Mouse (Mus musculus): ENCODE results near the gene Dnah8. TPM values are rescaled to one million over a fixed set of nuclear protein-coding genes. Genes with fewer than 3 reads are reported as not detected.
A peak's percentile ranks its signal among the peaks of the same experiment; 100 is the strongest.
"Not testable (repeated sequence)": the region's sequence is repeated elsewhere in the genome, so short reads cannot be mapped to it uniquely, and the experiment has no call there.

Gene Dnah8
- 1 to 10 TPM in 2 of 4 experiments, under 1 TPM in 2; 0.62 to 1.7 (median 1.0) TPM for total RNA-seq (2022)

DNA sequence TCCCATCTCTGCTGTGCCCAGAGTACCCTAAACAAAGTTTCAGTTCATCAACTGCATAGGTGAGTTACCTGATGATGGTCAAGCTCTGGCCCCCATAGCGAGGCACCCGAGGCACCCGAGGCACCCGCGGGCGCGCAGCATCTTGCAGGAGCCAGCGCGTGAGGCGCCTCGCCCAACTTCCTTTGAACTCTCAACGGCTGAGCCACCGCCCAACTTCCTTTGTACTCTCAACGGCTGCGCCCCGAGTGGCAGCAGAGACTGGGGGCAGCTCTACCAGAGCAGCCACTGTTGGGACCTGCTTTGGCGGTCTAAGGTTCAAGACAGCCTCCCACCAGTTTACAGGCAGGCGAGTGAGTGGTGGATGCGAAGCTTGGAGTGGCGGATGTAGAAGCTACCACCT is at the start of gene Dnah8:
Dnah8 (plus strand) TSS at position 223 of the 400 bp plus-strand sequence.
- DNase-seq (ENCODE audit: low spot score), result not testable (repeated sequence)

DNA sequence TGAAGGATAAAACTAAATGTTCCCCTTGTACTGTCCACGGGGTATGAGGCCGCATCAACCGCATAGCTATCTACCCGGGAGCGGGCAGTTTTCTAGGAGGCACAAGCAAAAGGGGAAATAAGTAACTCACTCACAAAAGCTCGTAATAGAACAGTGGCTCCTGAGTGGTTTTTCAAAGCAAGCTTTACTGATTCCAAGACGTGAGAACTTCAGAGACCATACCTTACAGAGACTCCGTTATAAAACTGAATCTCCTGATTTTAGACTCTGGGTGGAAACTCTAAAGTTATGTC is 49.4 kb upstream of the Dnah8 start:
- no peak for DNase-seq (ENCODE audit: low spot score)

DNA sequence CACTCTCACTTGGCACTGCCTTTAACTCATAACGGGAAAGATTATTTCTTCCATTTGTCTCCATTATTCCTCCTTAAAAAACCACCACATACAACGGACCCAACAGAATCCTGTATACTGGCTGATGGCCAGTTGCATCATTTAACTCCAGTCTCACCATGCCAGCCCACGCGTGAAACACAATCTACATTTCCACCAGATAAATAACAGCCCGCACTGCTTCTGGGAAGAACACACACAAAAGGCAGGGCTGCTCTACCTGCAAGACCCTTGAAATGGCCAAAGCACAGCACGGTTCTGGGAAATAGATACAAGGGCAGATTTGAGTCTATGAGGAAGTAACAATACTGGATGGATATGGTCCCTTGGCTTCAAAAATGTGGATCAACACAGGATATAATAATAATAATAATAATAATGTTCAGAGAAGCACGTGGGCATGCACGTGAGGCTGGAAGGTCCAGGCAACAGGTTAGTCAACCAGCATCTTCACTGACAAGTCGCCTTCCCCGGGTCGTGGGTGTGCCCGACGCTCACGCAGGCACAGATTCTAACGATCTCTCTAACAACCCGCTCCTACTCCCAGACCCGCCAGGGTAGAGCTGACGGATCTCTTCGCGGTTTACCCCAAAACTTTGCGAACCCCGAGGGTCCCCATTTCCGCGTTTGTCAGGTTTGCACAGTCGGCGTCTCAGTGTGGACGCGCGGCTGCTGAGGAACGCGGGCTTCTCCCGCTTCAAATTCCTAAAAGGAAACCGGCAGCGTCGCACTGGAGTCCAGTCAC is 48.8 kb upstream of the Dnah8 start:
- peak; percentile 42 for DNase-seq (ENCODE audit: low spot score)

DNA sequence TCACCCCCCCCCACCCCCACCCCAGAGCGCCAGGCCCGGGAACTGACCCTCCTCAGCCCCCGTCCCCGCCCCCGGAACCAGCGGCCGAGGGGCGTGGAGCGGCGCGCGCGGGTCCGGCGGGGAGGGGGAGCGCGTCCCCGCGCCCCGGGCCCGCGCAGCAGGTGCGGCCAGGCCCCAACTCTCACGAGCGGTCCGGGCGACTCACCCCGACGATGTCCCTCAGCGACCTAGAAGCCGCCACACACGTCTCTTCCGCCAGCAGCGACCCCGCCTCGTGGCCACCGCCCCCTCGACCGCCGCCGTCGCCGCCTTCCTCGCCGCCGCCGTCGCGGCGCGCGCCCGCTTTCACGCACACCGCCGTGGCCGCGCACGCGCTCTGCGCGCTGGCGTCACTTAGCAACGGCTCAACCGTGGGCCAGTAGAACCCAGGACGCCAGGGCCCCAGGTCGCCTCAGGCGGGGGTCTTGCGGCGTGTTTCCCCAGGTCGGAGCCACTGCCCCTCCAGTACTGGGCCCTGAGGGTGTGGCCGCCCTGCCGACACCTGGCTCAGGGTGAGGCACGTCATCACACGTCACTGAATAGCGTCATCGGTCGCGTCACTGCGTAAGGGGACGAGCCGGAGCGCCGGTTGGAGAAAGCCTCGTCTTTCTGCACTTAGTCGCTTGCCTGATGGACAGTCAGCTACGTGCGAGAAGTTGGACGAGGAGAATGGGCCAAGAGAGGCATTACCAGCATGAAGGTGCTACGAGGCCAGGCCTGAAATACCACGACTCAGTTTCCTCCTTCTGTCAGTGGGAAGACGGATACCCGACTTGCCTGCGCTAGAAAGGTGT is 48.0 kb upstream of the Dnah8 start, which contains the start of gene Btbd9:
Btbd9 (minus strand) TSS at position 548 of the 833 bp plus-strand sequence.
- peak; percentile 96 for DNase-seq (ENCODE audit: low spot score)

DNA sequence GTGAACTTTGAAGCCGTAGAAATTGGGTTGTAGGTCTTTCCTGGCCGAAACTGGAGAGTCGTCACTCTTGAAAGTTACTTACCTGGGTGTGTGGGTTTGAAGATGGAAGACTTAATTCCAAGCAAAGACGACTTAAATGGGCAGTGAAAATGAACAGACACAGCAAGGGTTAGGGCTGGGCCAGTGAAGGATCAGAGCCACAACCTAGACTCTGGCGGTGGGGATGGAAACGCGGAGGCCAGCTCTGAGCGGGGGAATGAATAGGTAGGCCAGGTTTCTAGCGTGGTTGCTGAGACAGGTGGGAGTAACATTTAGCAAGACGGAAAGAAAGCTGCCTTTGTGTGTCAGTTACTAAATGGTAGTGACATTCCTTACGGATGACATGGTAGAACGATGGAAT is 47.2 kb upstream of the Dnah8 start:
- no peak for DNase-seq (ENCODE audit: low spot score)

DNA sequence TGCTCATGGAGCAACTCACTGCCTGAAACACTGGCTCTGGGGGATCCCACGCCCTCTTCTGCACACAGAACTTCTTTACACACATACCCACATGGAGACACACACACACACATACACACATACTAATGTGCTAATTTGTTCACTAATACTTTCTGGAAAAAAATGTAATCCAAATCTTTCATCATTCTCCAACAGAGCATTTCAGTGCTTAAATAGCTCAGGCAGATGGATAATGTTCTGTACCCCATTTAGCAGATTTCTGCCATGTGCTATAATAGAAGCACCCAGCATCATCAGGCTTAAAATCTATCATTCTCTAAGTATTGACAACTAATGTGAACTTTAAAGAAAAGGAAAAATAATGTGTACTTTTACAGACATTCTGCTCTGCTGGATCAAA is 43.4 kb upstream of the Dnah8 start:
- DNase-seq (ENCODE audit: low spot score), result no peak

DNA sequence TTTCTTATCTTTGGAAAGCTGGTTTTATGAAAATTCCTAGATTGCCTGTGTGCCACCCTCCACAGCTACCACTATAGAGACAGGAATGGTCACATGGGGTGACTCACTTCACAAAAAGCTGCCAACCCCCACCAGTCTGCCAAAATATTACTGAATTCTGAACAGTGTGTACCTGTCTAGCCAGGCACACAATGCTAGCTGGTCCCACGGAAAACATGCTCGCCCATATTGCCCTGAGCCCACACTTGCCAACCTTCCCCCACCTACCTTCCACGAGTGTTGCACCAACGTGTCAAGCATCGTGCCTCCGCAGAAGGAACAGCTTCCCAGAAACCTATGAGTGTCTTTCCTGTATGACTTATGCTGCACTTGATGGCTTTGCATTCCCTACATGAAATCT is 43.0 kb upstream of the Dnah8 start:
- DNase-seq (ENCODE audit: low spot score), result no peak

DNA sequence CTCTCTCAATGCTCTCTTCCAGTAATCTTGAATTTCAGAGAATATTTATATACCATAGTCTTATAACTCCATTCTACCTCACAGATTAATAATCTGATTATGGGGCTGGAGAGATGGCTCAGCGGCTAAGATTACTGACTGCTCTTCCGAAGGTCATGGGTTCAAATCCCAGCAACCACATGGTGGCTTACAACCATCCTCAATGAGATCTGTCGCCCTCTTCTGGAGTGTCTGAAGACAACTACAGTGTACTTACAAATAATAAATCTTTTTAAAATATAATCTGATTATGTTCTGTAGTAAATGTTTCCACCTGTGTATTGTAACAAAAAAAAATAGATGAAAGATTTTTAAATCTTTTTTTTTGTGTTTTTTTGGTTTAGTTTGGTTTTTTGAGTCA is 41.8 kb upstream of the Dnah8 start:
- DNase-seq (ENCODE audit: low spot score), result no peak

DNA sequence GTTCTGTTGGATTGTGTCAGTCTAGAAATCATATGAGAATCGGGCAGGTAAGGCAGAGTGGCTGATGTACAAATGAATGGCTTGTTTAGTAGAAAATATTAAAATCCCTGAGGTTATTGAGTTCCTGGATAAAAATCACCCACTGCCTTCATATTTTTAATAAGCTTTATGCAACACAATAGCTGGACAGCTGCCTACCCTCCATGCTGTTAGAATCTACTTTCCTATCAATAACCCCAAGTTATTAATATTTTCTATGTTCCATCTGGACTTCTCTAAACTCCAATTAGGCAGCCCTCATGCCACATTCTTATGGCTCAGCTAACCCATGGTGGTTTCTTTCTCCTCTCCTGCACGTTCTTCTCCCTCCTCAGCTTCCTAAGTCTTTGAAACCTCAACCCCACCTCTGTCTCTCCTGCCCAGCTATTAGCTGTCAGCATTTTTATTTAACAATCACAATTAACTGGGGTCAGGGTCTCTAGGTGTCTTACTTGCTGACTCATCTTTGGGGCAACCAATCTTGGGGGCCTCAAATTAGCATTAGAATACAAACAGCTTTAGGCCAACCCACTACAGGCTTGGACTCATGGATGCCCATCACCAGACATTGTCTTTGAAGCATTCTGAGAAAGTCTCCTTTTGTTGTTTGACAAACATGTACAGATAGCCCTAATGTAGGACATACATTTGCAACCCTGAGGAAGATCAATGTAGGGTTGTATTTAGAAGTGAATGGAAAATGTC is 40.7 kb upstream of the Dnah8 start:
- no peak for DNase-seq (ENCODE audit: low spot score)

DNA sequence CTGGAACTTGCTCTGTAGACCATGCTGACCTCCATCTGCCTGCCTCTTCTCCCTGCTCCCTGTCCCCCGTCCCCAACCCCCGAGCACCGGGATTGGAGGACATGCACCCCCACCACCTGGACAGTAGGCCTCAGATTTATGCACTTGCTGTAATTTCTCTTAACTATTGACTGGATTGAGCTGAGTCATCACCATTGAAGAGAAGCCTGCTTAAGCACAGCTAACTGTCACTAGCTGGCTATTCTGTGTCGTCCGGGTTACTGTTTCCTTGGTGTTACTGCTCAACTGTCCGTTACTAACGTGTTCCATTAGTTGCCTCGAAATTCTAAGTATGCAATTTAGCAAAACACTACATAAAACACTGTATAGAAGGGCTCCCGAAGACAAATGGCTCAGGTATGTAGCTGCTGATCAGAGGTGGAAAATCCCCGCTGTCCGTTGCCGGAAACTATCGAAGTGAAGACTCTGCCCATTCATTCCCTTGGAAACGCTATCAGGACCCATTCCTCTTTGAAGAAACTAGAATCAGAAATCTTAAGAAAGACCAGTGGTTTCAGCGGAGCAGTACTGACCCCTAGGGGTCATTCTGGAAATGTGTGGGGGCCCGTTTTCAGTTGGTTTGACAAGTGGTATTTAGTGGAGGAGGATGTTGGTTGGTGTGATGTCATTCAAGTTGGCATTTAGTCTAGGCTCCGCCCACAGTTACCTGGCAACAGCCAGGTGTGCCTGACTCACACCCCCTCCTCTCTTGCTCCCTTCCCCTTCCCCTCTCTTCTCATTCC is 33.5 kb upstream of the Dnah8 start:
- DNase-seq (ENCODE audit: low spot score), result peak; percentile 60

DNA sequence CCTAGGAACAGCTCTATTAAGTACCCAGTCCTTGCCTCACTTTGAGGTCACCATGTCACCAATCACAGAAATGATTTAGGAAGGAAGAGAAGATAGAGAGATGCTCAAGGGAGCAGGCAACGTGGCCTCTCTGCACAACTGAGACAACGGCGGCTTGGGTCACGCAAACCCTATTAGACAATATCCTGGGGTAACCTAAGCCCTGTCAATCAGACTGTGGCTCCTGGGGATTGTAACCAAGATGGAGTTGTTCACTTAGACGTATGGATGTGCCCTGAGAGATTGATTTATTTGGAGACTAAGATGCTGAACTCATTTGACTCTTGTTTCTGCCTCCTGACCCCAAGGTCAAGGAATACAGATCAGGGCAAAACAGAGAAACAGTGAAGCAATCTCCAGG is 29.7 kb upstream of the Dnah8 start:
- no peak for DNase-seq (ENCODE audit: low spot score)

DNA sequence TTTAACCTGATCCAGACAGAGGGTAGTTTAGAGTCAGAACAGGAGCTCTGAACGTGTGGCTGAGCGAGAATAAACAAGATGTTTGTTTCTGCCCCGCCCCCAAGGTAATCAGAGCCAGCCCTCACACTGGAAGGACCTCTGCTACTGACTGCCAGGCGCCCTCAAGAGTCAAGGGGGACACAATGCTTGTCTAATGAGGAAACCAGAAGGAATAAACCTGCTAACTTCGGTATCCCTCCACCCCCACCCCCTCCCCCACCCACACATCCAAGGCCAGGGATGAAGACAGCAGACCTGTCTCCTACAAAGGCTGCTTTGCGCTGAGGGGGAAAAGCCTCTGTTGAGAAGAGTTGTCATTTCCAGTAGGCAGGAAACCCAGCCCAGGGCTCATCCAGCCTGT is 29.3 kb upstream of the Dnah8 start:
- no peak for DNase-seq (ENCODE audit: low spot score)

DNA sequence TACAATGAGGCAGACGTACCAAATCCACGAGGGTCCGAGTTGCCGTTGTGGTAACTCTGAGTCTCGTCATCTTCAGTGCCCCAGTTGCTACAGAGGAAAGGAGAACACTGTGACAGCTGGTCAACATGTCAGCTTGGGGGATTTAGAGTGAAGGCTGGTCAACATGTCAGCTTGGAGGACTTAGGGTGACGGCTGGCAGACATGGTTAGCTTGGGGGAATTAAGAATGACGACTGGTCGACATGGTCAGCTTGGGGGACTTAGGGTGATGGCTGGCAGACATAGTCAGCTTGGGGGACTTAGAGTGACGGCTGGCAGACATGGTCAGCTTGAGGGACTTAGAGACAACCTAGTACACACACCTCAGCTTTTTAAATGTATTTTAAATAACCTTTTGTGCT is 26.4 kb upstream of the Dnah8 start:
- DNase-seq (ENCODE audit: low spot score), result no peak

DNA sequence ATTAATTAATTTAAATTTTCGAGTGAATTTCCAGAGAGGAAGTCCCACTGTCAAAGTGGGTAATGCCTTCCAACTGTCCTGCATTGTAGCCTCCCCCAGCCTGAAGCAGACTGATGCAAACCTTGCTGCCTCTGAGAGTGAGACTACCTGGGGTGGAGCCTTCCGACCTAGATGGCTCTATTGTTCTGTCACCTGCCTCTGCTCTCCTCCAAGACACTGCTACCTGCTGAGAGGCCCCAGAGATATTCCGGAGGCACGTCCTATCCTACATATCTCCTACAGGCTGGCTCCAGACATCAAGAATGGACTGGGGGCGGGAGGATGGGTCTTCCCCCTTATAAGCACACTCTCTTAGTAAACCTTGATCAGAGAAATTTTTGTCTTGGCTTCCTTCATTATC is 25.9 kb upstream of the Dnah8 start:
- DNase-seq (ENCODE audit: low spot score), result no peak

DNA sequence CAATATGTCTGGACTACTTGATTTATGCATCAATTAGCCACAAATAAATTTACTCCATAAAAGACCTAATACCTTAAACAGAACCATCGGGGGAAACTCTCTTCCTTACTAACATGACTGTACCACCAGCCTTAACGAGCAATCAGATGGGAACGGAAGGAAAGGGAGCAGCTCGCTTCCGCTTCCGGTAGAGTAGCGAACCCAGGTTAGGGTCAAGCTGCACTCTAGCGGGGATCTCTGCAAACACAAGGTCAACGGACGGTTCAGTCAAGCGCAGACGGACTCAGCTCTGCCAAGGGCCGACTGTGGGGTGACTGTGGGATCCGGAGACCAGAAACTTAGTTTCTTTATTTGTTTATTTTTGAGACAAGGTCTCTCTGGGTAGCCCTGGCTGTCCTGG is 22.0 kb upstream of the Dnah8 start:
- DNase-seq (ENCODE audit: low spot score), result no peak

DNA sequence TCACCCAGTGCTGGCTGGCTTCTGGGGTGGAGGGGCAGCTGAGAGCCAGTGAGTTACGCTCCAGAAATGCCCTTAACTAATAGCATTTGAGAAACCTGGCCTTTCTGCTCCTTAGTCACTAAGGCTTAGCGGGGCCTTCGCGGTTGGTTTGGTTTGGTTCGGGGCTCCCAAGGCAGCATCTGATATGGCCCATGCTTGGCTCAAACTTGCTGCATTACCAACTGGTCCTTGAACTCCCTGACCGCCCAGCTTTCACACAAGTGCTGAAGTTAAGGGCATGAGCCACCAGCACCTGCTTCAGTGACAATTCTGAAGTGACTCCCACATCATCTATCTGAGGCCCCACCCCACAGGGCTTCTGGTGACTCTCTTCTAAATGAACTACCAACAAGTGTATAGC is 19.9 kb upstream of the Dnah8 start:
- no peak for DNase-seq (ENCODE audit: low spot score)

DNA sequence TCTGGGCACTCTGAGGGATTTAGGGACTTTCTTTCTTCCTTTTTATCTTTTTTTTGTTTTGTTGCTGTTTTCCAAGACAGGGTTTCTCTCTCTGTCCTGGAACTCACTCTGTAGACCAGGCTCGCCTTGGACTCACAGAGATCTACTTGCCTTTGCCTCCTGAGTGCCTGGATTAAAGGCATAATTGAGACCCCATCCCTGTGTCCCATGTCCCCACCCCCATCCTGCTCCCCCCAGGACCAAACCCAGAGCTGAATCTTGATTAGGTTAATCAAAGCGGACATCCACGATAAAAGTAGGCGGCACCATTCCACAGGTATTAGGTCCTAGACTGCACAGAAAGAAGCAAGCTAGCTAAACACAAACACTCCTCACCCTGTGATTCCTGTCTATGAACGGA is 19.2 kb upstream of the Dnah8 start:
- no peak for DNase-seq (ENCODE audit: low spot score)

DNA sequence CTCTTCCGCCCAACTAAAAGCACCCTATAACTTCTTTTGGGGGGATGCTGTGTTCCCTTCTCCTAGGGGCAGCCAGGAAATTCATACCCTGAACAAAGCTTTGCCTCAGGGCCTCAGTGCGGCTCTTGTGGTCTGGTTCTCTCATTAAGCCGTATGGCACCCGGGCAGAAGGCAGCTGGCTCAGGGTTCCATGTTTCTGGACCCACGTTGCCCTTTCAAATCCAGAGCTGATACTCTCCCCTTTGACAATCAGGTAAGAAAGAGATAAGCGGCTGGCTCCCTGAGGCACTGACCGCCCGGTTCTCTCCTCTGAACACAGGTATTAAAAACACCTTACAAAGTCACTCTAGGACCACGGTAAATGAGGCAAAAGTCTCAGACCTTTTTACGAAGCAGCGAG is 17.9 kb upstream of the Dnah8 start:
- no peak for DNase-seq (ENCODE audit: low spot score)

DNA sequence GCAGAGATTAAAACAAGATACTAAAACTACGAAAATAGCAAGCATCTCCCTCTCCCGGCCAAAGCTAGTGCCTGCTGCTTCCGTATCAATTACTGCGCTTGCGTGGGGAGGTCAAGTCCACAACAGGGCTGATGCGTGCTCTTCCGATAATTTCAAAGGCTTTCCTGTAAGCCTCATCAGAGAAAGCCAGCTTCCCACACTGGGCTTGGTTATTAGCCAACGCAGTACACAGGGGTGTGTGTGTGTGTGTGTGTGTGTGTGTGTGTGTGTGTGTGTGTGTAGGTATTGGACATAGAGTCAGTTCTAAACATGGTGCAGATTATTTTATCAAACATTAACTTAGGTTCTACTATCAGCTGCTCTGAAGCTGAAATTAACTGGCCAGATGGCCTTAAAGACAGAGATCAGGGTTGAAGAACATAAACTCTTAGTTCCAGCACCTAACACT is 17.5 kb upstream of the Dnah8 start:
- no peak for DNase-seq (ENCODE audit: low spot score)

DNA sequence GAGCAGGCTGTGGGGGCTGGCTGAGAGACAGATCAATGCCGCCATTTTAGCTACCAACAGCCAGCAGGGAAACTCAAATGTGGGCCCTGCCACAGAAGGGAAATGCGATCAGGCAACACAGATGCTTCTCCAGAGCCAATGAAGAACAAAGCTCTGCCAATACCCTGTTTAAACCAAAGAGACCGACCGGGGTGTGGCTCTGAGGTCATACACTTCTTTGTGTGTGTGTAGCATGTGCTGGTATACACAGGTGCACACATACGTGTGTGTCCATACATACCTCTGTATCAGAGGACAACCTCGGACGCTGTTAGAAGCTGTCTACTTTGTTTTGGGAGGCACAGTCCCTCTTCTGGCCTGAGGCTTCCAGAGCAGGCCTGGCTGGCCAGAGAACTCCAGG is 16.8 kb upstream of the Dnah8 start:
- DNase-seq (ENCODE audit: low spot score), result no peak

DNA sequence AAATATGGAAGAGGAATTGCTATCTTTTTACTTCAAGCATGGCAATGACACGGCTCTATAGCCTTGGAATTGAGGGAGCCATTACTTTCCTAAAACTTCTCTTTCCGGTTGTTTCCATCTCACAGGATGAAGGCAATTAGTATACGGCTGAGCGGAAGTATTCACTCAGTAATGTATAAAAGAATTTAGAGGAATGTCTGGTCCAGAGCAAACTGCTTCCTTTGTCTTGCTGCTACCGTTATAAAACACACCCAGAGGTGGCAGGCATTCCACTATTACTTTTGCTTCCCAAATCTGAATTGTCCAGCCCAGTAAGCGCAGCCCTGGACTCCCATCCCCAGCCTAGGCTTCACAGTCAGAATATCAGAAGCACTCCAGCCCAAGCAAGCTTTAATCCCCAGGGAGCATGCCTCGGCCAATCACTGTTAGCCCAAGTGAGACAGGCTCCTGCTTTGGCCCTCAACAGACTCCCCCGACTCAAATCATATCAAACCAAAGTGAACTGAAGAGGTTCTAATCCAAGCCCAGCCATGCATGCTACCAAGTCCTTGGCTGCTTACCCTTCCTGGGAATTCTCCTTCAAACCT is 16.2 kb upstream of the Dnah8 start:
- DNase-seq (ENCODE audit: low spot score), result no peak
